8 mouse cellular contexts compared by ENCODE assay signal in genomic region chr5:145139571-145140519, GRCm38 (mm10). TPM values are rescaled to one million over a fixed set of nuclear protein-coding genes. Genes with fewer than 3 reads are reported as not detected.
DNase-seq lines count a peak whose midpoint lies in the region; ATAC-seq and TF ChIP-seq lines count a peak whose summit lies in the region.

Pdap1 (minus strand) TSS chr5:145140238.
Bud31 (plus strand) TSS chr5:145140362.

- H3K4me2 ChIP-seq in embryonic facial prominence, embryonic 15.5 days (replicated peaks): peak within 1 kb of the TSS; percentile 75
- H3K4me2 ChIP-seq in kidney, embryonic 14.5 days (replicated peaks; ENCODE audit: low read depth, low read length): peak within 1 kb of the TSS; percentile 71
- peak within 1 kb of the TSS; percentile 72 for H3K4me2 ChIP-seq in limb, embryonic 15.5 days

- H3K4me1 ChIP-seq in bone marrow, adult 2 months (ENCODE audit: control insufficient read depth, insufficient read depth, low read length): no peaks in the 10 kb centered on the region
- H3K4me1 ChIP-seq in embryonic facial prominence, embryonic 15.5 days: peaks cover 24% of the 10 kb centered on the region
- peaks cover 20% of the 10 kb centered on the region for H3K4me1 ChIP-seq in kidney, embryonic 14.5 days (ENCODE audit: control insufficient read depth, insufficient read depth, low read length)
- H3K4me1 ChIP-seq in limb, embryonic 15.5 days: peaks cover 26% of the 10 kb centered on the region

- H3K27me3 ChIP-seq in embryonic facial prominence, embryonic 15.5 days: no peaks in the 10 kb centered on the region
- H3K27me3 ChIP-seq in kidney, embryonic 14.5 days (ENCODE audit: control insufficient read depth, insufficient read depth, low read length): no peaks in the 10 kb centered on the region
- no peaks in the 10 kb centered on the region for H3K27me3 ChIP-seq in limb, embryonic 15.5 days

- H3K27ac ChIP-seq in bone marrow, adult 2 months (ENCODE audit: control insufficient read depth, insufficient read depth, low read depth, low read length, poor library complexity): peak within 1 kb of the TSS; percentile 94
- H3K27ac ChIP-seq in embryonic facial prominence, embryonic 15.5 days (replicated peaks): peak within 1 kb of the TSS; percentile 96
- peak within 1 kb of the TSS; percentile 84 for H3K27ac ChIP-seq in kidney, embryonic 14.5 days (ENCODE audit: low read depth, low read length)
- peak within 1 kb of the TSS; percentile 89 for H3K27ac ChIP-seq in limb, embryonic 15.5 days

- DNase-seq in 416B (ENCODE audit: low read depth): peak; percentile 95
- DNase-seq in heart, adult 9 months (ENCODE audit: low spot score in 2 of 2): peak; percentile 90 to 96
- peak; percentile 88 to 95 for DNase-seq in monocyte, adult 2 months (ENCODE audit: low read depth in 1 of 2, low spot score in 2 of 2)
- DNase-seq in spleen, postnatal 36 days (ENCODE audit: low spot score in 2 of 2): peak; percentile 91 to 92

- ATAC-seq in embryonic facial prominence, embryonic 15.5 days (ENCODE audit: insufficient number of reproducible peaks, low FRiP score, low TSS enrichment, low read depth): peak; percentile 93
- ATAC-seq in kidney, embryonic 14.5 days (ENCODE audit: low FRiP score, low TSS enrichment): peak; percentile 93
- ATAC-seq in limb, embryonic 15.5 days (ENCODE audit: insufficient number of reproducible peaks, low FRiP score, low TSS enrichment, low read depth): peak; percentile 90

- H3K9me3 ChIP-seq in embryonic facial prominence, embryonic 15.5 days (replicated peaks): no peaks in the 10 kb centered on the region
- H3K9me3 ChIP-seq in kidney, embryonic 14.5 days (ENCODE audit: control insufficient read depth, low read length): no peaks in the 10 kb centered on the region
- no peaks in the 10 kb centered on the region for H3K9me3 ChIP-seq in limb, embryonic 15.5 days

- under 1% methylated on average over 84 of the region's 84 CpGs for WGBS in bone marrow, adult 2 months
- under 1% methylated on average over 84 of the region's 84 CpGs for WGBS in embryonic facial prominence, embryonic 15.5 days
- under 1% methylated on average over 83 of the region's 84 CpGs for WGBS in kidney, embryonic 14.5 days
- WGBS in limb, embryonic 15.5 days: under 1% methylated on average over 84 of the region's 84 CpGs

- peak; percentile 40 for TF ChIP-seq POLR2A in bone marrow, adult 2 months (IDR thresholded peaks at IDR 0.05; ENCODE audit: borderline replicate concordance, control insufficient read depth, low read depth, low read length)

- H3K9ac ChIP-seq in embryonic facial prominence, embryonic 15.5 days: peak within 1 kb of the TSS; percentile 90
- H3K9ac ChIP-seq in kidney, embryonic 14.5 days (ENCODE audit: low read depth, low read length): peak within 1 kb of the TSS; percentile 91
- peak within 1 kb of the TSS; percentile 92 for H3K9ac ChIP-seq in limb, embryonic 15.5 days

- TF ChIP-seq CTCF in bone marrow, adult 2 months (IDR thresholded peaks at IDR 0.05; ENCODE audit: control insufficient read depth, insufficient read depth, low read length): no peak; the same call in 1 of the 2 replicates

- peaks cover 57% of the 10 kb centered on the region for H3K36me3 ChIP-seq in embryonic facial prominence, embryonic 15.5 days
- H3K36me3 ChIP-seq in kidney, embryonic 14.5 days (ENCODE audit: control insufficient read depth, insufficient read depth, low read length): peaks cover 60% of the 10 kb centered on the region
- H3K36me3 ChIP-seq in limb, embryonic 15.5 days: peaks cover 58% of the 10 kb centered on the region

- H3K4me3 ChIP-seq in bone marrow, adult 2 months (replicated peaks; ENCODE audit: control insufficient read depth, low read depth, low read length): peak within 1 kb of the TSS; percentile 87
- H3K4me3 ChIP-seq in embryonic facial prominence, embryonic 15.5 days (replicated peaks): peak within 1 kb of the TSS; percentile 97
- H3K4me3 ChIP-seq in kidney, embryonic 14.5 days (ENCODE audit: low read length): peak within 1 kb of the TSS; percentile 85
- H3K4me3 ChIP-seq in limb, embryonic 15.5 days: peak within 1 kb of the TSS; percentile 97

RNA-seq across cellular contexts. Expression of gene Pdap1, which starts in this region (rescaled TPM):
- polyA plus RNA-seq in bone marrow, adult 2 months (2011; ENCODE audit: insufficient read depth, insufficient read length, low replicate concordance, missing spikeins): 74.2 and 101 TPM in 2 replicates
- 93.7 and 108 TPM in 2 replicates for polyA plus RNA-seq in embryonic facial prominence, embryonic 15.5 days (2015; fragmentation: Nextera tagmentation; extraction: Ambion mirVana)
- polyA plus RNA-seq in kidney, embryonic 14.5 days (2014; fragmentation: Nextera tagmentation; extraction: Ambion mirVana): 113 and 152 TPM in 2 replicates
- 89.2 and 95.1 TPM in 2 replicates for polyA plus RNA-seq in limb, embryonic 15.5 days (2015; fragmentation: Nextera tagmentation; extraction: Ambion mirVana)

RNA-seq across cellular contexts. Expression of gene Bud31, which starts in this region (rescaled TPM):
- 121 and 164 TPM in 2 replicates for polyA plus RNA-seq in bone marrow, adult 2 months (2011; ENCODE audit: insufficient read depth, insufficient read length, low replicate concordance, missing spikeins)
- 178 and 183 TPM in 2 replicates for polyA plus RNA-seq in embryonic facial prominence, embryonic 15.5 days (2015; fragmentation: Nextera tagmentation; extraction: Ambion mirVana)
- polyA plus RNA-seq in kidney, embryonic 14.5 days (2014; fragmentation: Nextera tagmentation; extraction: Ambion mirVana): 205 and 251 TPM in 2 replicates
- 168 and 184 TPM in 2 replicates for polyA plus RNA-seq in limb, embryonic 15.5 days (2015; fragmentation: Nextera tagmentation; extraction: Ambion mirVana)

Comparison
In these comparisons a context has a peak if more than half of its experiments do, and no peak if none do; other contexts are left out.
1. Peak in every context shown above with its lines: DNase-seq, ATAC-seq, H3K4me3 ChIP-seq and H3K27ac ChIP-seq.